Mouse (Mus musculus): ENCODE data around the gene Sipa1. TPM values are rescaled to one million over a fixed set of nuclear protein-coding genes. Genes with fewer than 3 reads are reported as not detected.

Gene Sipa1
- 10 to 100 TPM; 16.5 to 17.5 TPM for total RNA-seq (2021)
- long read RNA-seq, experiment 1, partial matches to known transcripts, result 4 of 13 reads
- long read RNA-seq, experiment 1, other reads (novel, unspliced or antisense), result 7 of 13 reads
- long read RNA-seq, experiment 2, partial matches to known transcripts, result 11 of 24 reads
- long read RNA-seq, experiment 2, other reads (novel, unspliced or antisense), result 6 of 24 reads

DNA sequence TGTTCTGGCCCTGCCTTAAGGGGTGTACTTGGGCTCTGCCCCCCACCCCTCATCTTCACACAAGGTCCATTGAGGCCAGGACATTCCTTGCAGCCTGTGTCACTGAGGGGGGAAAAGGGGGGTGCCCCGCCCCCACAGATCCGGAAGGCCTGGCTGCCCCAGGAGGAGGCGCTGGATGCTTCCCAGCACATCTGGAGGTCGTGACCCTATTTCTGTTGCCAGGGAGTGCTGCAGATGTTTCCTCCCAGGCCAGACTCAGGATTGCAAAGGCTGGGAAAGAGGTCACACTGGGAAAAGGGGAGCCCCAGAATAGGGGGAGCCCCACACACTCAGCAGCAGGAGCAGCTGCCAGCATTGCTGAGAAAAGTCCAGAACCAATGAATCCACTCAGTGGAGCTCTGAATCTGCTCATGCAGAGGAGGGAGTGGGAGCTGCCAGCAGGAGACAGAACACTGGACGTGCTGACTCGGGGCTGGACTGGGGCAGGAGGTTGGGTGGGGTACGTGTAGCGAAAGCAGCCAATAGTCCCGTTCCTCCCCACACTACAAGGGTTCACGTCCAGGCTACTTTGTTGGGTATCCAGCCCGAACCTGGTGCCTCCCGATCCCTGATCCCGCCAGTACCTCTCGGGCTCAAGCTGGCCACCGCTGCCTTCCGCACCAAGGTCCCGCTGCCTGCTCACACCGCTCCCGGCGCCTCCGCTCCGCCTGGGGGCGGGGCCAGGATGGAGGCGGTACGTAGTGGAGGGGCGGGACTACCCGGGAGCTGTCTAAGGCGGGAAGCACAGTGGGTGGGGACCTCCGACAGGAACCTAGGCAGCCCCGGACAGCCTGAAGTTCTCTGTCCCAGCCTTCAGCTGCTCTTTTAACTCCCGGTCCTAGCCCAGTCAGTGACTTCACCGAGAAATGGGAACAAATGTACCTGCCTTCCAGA, at the start of gene Sipa1:
Gene Sipa1 (minus strand): TSS at position 727 of the 933 bp plus-strand sequence.
- TF ChIP-seq CTCF (conservative IDR thresholded peaks at IDR 0.05), result no peak
- peak within 1 kb of the TSS; percentile 55 for H3K4me3 ChIP-seq
- peak within 1 kb of the TSS; percentile 82 for H3K27ac ChIP-seq
- peak; percentile 67 to 78 for DNase-seq (ENCODE audit: low spot score in 2 of 2)

GRCm38 (mm10) chr19:5713255-5713654, 49.7 kb upstream of the Sipa1 start:
- Histone ChIP-seq H3K4me3 (no peak overlapping the region; the same call in 1 of the 2 replicates), H3K27ac (peak overlapping the region; percentile 57; the same call in 1 of the 2 replicates)
- TF ChIP-seq CTCF (conservative IDR thresholded peaks at IDR 0.05), result no peak
- no peak for DNase-seq (ENCODE audit: low spot score in 2 of 2)

- Histone ChIP-seq H3K27ac (no peak overlapping the region), H3K4me3 (no peak overlapping the region)
- DNase-seq (ENCODE audit: low spot score in 2 of 2), result no peak
- no peak for TF ChIP-seq CTCF (conservative IDR thresholded peaks at IDR 0.05)
Observed at GRCm38 (mm10) chr19:5711907-5712460, 48.5 kb upstream of the Sipa1 start.

DNA sequence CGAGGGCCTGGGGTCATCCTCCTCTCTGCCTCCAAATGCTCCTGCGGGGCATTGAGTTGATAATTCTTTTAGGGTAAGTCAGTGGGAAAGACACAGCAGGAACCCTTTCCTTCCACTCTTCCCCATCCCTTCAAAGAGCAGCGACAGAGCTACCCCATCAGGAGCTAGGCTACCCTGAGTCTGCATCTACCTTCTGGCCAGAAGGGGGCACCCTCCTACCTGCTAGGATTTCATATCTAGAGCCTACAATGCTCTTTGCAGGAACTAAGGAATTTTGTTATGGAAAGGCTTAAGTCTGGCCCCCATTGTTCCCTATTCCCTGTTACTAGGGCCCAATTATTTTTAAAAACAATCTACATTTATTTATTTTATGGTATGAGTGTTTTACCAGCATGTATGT, 47.7 kb upstream of the Sipa1 start:
- DNase-seq (ENCODE audit: low spot score in 2 of 2), result peak; percentile 77
- TF ChIP-seq CTCF (conservative IDR thresholded peaks at IDR 0.05), result peak; percentile 92
- Histone ChIP-seq H3K27ac (no peak overlapping the region), H3K4me3 (no peak overlapping the region)

GRCm38 (mm10) chr19:5710581-5710980, 47.1 kb upstream of the Sipa1 start:
- TF ChIP-seq CTCF (conservative IDR thresholded peaks at IDR 0.05), result no peak
- H3K4me3 ChIP-seq, result no peak overlapping the region
- no peak for DNase-seq (ENCODE audit: low spot score in 2 of 2)
- no peak overlapping the region for H3K27ac ChIP-seq

DNA sequence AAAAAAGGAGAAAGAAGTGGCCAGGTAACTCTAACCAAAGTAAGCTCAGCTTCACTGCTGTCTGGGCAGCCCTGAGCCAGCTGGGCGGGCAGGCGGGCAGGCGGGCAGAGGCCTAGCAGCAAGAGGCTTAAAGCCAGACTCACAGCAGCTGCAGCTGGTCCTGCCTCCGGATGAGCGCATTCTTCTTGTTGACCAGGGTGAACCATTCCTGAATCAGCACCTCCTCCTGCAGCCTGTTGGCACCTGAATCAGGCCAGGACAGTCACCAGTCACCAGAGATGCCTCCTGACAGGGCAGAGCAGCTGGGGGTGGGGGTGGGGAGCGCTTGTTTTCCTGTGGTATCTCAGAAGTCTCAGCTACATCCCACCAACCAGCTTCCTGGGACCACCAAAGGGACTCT, 46.6 kb upstream of the Sipa1 start:
- no peak for TF ChIP-seq CTCF (conservative IDR thresholded peaks at IDR 0.05)
- no peak overlapping the region for H3K27ac ChIP-seq
- H3K4me3 ChIP-seq, result no peak overlapping the region

DNA sequence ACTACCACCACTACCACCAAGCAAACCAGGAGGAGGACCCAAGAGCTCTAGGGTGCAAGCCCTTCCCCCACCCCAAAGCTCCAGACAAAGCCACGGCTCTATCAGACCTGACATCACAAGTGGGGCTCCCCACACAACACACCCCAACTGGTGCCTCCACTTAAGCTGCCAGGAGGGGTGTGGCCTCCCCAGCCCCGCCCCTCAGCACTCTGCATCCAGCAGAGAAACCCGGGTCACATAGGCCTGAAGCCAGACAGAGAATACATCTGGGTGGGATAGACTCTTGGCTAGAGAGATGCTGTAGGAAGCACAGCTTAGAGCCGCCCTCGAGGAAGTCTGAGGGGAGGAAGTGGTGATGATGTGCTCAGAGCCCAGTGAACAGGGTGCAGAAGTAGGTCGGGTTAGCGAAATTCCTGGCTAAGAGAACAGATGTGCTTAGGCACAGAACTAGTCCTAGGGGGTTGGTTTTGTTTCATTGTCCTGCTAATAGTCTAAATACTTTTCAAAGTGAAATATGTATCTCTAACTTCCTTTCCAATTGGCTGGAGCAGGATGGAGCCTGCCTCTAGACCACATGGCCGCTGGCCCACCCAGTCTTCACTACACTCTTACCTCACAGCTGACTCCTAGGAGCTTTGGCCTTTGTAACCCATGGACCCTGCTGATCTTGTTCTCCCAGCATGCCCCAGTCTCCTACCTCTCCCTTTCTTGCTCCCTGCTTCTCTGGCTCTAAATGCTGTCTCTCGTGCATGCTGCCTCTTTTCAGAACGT, 41.5 kb upstream of the Sipa1 start:
- Histone ChIP-seq H3K27ac (no peak overlapping the region), H3K4me3 (no peak overlapping the region)
- no peak for TF ChIP-seq CTCF (conservative IDR thresholded peaks at IDR 0.05)
- no peak for DNase-seq (ENCODE audit: low spot score in 2 of 2)

More for the DNA sequence above, 46.6 kb upstream of the Sipa1 start:
- no peak for DNase-seq (ENCODE audit: low spot score in 2 of 2)

GRCm38 (mm10) chr19:5704163-5704800, 40.8 kb upstream of the Sipa1 start, which contains the start of gene Kcnk7:
Gene Kcnk7, plus strand, starts transcription at chr19:5704367.
- H3K27ac ChIP-seq, result no peak within 1 kb of the TSS
- no peak for TF ChIP-seq CTCF (conservative IDR thresholded peaks at IDR 0.05)
- DNase-seq (ENCODE audit: low spot score in 2 of 2), result no peak

DNA sequence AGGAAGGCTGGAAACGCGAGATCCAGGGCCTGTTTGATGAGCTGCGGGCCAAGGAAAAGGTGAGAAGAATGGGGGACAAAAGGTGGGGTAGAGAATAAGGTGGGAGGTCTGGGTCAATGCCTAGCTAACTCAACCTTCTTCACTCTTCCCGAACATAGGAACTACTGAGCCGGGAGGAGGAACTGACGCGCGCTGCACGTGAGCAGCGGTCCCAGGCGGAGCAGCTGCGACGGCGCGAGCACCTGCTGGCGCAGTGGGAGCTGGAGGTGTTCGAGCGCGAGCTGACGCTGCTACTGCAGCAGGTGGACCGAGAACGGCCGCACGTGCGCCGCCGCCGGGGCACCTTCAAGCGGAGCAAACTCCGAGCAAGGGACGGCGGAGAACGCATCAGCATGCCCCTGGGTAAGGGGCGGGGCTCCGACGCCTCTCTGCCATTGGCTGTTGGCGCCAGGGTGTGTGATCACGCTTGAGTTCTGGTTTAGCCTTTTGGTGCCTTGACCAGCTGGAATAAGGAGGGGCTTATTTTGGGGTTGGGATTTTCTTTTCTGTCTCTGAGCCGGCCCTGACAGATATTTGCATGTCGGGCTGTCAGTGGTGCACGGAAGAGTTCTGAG, 32.4 kb upstream of the Sipa1 start:
- DNase-seq (ENCODE audit: low spot score in 2 of 2), result no peak
- no peak overlapping the region for H3K27ac ChIP-seq
- H3K4me3 ChIP-seq, result no peak overlapping the region
- no peak for TF ChIP-seq CTCF (conservative IDR thresholded peaks at IDR 0.05)

More at GRCm38 (mm10) chr19:5704163-5704800, 40.8 kb upstream of the Sipa1 start, which contains the start of gene Kcnk7:
- H3K4me3 ChIP-seq, result no peak within 1 kb of the TSS

DNA sequence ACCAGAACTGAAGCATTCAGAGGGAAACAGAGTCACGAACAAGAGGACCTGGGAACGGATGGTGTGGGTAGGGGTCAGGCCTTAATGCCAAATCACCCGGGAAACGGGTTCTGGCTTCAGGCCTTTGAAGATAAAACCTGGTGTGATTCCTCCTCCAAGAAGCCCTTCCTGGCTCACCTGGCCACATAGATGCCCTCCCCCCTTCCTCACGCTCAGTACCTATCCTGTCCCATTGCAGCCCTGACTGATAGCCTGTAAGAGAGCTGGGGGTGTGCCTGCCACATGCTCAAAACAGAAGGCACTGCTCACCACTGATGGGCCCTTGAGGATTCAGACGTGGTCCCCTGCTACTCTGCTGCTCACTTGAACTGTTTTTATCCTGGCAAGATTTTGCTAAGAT, 30.3 kb upstream of the Sipa1 start:
- DNase-seq (ENCODE audit: low spot score in 2 of 2), result no peak
- H3K27ac ChIP-seq, result peak overlapping the region; percentile 93
- H3K4me3 ChIP-seq, result peak overlapping the region; percentile 72; the same call in 1 of the 2 replicates
- TF ChIP-seq CTCF (conservative IDR thresholded peaks at IDR 0.05), result no peak

- peak in 1 of 2 experiments; percentile 35 for DNase-seq (ENCODE audit: low spot score in 2 of 2)
- Histone ChIP-seq H3K4me3 (peak overlapping the region; percentile 72), H3K27ac (peak overlapping the region; percentile 93)
- no peak for TF ChIP-seq CTCF (conservative IDR thresholded peaks at IDR 0.05)
Observed at GRCm38 (mm10) chr19:5692913-5693396, 29.4 kb upstream of the Sipa1 start.
